Mouse (Mus musculus) lung, postnatal 14 days (tissue): ENCODE results near the gene Phox2a.

Experiments
- DNase-seq: peaks from one replicate; pipeline ENCODE4 v3.0.0; 2021

Phox2a gene

GRCm38 (mm10) chr7:101817861-101818401 is at the start of gene Phox2a:
Phox2a (plus strand) TSS chr7:101818313.
- no peak for DNase-seq

DNA sequence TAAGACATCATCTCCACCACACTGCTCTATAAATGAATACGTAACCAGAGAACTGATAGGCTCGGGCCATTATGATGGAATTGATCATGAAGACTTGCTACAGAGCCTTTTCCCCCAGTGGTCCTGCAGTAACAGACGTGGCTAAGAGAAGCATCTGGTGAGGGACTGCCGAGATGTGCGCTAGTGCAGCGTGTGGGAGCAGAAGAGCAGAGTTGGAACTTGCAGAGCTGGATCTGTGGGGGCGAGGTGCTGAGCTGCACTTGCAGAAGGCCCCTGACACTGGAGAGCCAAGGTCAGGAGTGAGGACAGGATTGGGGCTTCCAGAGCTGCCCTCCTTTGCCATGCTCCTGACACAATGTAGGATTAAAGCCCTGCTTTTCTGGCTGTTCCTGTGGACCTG is 48.1 kb upstream of the Phox2a start:
- DNase-seq = no peak

DNA sequence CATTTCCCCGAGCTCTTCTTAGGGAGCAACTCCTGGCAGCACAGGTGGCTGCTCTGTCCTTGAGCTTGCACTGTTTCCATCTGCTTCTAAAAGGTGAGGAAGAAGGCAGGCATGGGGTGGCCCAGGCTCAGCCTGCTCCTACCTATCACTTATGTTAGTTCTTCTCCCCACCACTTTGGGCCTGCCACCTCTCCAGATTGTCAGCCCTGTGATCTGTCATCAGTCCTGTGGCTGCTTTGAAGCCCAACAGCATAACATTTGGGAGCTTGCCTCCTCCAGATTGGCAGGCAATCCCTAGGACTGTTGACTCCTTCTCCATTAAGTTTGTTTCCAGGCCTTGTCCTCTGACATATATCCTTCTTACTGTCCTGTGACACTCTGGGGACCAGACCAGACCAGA is 46.5 kb upstream of the Phox2a start:
- no peak for DNase-seq

DNA sequence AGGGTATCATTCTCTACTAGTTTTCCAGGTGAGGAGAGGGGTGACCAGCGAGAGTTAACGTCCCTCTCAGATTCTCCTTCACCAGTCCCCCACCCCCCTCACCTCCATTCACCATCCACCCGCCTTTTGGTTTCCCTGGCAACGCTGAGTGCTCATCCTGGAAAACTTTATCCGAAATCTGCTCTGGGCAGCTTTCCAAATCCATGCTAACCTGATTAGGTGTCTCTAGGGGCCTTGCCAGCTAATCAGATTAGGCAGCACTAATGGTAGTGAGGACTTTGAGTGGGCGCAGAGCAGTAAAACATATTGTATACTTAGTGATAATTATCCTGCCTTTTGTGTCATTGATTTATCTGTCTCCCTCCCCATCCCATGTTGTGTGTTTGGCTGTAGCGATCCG is 45.4 kb upstream of the Phox2a start:
- no peak for DNase-seq

GRCm38 (mm10) chr7:101777053-101777452 is 41.1 kb upstream of the Phox2a start:
- DNase-seq = no peak

- no peak for DNase-seq
These were observed 2.4 kb downstream of the Phox2a start for GRCm38 (mm10) chr7:101820295-101821030.

DNA sequence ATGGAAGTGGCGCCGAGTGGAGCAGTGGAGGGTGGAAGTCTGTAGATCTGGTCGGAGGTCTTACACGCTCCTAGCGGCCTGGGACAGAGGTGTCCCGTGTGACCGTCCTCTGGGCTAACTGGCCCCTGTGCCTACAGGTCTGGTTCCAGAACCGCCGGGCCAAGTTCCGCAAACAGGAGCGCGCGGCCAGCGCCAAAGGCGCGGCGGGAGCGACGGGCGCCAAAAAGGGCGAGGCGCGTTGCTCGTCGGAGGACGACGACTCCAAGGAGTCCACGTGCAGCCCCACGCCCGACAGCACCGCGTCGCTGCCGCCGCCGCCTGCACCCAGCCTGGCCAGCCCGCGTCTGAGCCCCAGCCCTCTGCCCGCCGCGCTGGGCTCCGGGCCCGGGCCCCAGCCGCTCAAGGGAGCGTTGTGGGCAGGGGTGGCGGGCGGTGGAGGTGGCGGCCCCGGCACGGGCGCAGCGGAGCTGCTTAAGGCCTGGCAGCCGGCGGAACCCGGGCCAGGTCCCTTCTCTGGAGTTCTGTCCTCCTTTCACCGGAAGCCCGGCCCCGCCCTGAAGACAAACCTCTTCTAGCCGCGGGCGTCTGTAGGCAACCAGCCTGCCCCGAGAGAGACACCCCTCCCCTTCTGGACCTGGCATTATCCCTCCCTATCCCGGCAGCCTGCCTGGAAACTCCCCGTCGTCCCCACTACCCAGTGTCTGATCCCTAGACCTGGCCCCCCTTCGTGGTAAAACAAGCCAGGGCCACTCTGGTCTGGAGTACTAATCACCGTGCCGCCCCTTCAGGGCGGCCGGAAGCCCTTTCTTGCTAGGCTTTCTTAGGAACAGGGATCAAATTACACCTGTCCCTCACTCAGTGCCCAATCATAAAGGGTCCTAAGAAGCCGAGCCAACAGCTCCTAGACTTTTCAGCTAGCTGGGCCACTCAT is 3.7 kb downstream of the Phox2a start:
- DNase-seq = peak; percentile 50

- DNase-seq = peak; percentile 47
These were observed 5.0 kb downstream of the Phox2a start for GRCm38 (mm10) chr7:101822836-101823757.

GRCm38 (mm10) chr7:101823758-101824630 is 5.9 kb downstream of the Phox2a start:
- DNase-seq = no peak

- no peak for DNase-seq
These were observed 12.3 kb downstream of the Phox2a start for GRCm38 (mm10) chr7:101830373-101830772.

- no peak for DNase-seq
These were observed 13.3 kb downstream of the Phox2a start for GRCm38 (mm10) chr7:101831437-101831836.

GRCm38 (mm10) chr7:101832372-101832771 is 14.3 kb downstream of the Phox2a start:
- DNase-seq = no peak

DNA sequence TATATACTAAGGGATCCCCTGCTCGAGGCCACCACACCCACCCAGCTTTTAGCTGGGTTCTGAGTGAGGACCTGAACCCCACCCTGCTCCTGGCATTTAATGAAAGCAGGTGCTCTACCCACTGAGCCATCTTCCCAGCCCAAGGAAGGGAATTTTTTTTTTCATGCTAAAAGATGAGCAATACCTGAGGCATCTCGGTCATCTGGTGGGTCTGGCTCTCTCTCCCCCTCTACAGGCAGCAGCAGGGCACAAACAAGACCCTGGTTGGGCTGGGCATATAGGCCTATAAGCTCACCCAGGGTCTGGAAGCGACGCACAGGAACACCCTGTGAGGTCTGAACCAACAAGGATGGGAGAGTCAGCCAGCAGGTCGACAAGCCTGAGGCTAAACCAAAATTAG is 15.2 kb downstream of the Phox2a start:
- DNase-seq = no peak

DNA sequence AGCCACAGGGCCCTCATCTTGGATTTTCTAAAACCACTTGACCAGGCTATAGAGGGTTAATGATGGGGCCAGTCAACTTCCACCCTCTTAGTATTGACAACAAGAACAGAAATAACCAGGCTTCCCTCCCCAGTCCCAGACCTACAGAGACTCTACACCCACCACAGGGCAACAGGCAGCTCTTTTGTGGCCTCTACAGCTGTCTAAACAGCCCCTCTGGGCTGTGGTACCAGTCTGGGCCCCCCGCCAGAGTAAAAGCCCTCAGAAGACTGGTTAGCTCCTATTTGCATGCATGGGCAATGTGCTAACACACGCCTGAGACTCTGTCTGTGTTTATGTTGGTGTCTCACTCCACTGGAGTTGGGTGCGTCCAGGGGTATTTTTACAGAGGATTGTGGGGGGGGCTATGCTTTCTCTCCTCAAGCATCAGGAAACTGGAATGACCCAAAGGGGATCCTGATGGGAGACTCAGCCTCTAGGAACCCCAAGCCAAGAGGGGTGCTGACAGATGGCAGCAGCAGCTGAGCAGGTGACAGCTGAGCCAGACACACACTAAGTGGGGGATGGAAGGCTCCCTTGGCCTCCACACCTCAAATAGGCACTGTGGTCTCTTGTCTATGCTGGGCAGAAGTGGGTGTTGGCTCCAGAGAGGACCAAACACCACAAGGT is 15.9 kb downstream of the Phox2a start:
- DNase-seq = no peak

DNA sequence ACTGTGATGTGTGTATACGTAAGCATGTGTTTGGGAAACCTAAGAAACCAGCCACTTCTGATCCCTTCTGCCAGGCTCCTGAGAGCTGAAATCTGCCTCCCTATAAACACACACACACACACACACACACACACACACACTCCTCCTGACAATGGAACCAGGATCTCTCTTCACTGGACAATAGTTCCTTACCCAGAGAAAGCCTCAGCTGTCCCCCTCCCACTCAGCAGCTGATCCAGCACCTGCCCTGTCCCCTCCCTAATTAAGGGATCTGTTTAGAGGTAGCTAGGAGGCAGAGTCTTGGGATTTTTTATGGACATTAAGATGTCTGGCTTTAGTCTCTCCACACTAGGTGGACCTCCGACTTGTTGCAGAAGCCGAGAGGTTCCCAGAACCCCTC is 16.8 kb downstream of the Phox2a start:
- DNase-seq = no peak

GRCm38 (mm10) chr7:101835457-101836109 is 17.5 kb downstream of the Phox2a start:
- no peak for DNase-seq

DNA sequence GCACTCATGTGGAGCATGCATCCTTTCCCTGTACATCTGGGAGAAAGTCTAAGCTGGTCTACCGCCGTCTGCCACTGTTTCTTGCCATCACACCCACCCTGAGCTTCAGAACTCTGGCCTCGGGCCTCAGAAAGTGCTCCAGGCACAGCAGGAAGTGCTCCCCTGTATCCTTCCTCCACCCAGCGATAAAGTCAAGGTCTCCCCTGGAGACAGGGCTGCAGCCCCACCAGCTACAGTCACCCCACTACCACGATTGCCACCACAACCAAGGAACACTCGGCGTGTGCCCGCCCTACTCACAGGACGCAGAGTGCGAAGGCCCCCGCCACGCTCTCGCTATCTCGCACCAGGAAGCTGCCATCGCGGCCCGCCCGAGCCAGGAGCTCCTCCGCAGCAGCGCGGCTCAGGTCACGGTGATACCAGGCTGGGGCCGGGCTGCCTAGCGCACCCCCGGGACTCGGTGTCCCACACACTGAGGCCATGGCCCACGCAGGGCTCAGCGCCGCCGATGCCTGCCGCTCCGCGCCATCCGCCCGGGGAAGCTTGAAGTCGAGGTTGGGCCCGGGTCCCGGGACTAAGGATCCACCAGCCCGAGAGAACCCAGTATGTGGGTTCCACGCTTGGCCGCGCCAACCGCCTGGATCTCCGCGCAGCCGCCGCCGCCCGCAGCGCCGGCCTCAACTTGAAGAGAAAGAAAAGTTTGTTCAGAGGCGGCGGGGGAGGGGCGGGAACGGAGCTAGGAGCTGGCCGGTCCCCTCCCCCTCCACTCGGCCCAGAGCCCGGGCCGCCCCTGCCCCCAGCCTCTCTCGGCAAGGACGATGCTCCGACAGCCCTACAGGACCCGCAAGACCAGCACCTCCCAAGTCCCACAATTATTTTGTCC is 18.4 kb downstream of the Phox2a start:
- peak; percentile 70 for DNase-seq

DNA sequence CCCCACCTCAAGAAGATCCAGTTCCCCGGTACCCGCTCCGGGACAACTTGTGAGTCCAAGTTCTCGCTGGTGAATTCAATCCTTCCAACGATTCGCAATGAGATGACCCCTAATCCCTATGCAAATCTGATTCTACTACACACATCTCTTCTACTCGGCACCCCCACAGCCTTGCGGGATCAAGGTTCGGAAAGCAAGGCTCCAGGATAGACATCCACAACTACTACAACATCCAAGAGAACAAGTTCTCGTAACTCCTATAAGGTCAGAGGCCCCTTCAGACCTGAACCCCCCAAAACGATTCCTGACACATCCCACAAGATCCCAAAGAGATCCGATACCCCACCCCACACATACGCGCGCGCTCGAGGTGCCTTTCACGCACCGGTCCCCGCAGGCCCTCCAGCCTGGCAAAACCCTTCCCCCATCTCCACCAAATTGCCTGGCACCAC is 19.1 kb downstream of the Phox2a start:
- DNase-seq = no peak
